Mouse (Mus musculus): ENCODE results near the gene Med12. TPM values are rescaled to one million over a fixed set of nuclear protein-coding genes. Genes with fewer than 3 reads are reported as not detected.

Gene Med12
- total and polyA plus RNA-seq, 2 experiments from 2014 or later: 12.8 to 47.2 TPM

GRCm38 (mm10) chrX:101273410-101273809 lies 420 bp upstream of the Med12 start:
- ATAC-seq (ENCODE audit: insufficient read depth, low read depth) (no peak), DNase-seq (ENCODE audit: low spot score) (no peak)
- Histone ChIP-seq H3K36me3 (replicated peaks; ENCODE audit: control insufficient read depth, insufficient read depth, low read length) (peaks cover 10% of the 10 kb centered on the region), H3K4me3 (ENCODE audit: low read depth, low read length) (peak overlapping the region; percentile 70), H3K4me1 (ENCODE audit: control insufficient read depth, insufficient read depth) (no peaks in the 10 kb centered on the region; the same call in 1 of the 2 replicates), H3K4me2 (ENCODE audit: low read depth, low read length) (peak overlapping the region; percentile 66), H3K27me3 (ENCODE audit: control insufficient read depth, insufficient read depth, low read length) (no peaks in the 10 kb centered on the region), H3K9ac (replicated peaks; ENCODE audit: low read depth, low read length) (peak overlapping the region; percentile 74; the same call in 1 of the 2 replicates), H3K9me3 (replicated peaks; ENCODE audit: control insufficient read depth, low read length) (no peaks in the 10 kb centered on the region), H3K27ac (ENCODE audit: low read depth) (peak overlapping the region; percentile 26; the same call in 1 of the 2 replicates)
- WGBS: 32% methylated on average over 6 of the region's 6 CpGs
- TF ChIP-seq EP300 (IDR thresholded peaks at IDR 0.05; ENCODE audit: low read depth): no peak
- no peak for TF ChIP-seq CTCF (IDR thresholded peaks at IDR 0.05; ENCODE audit: low read depth)

- Histone ChIP-seq H3K9me3 (replicated peaks; ENCODE audit: control insufficient read depth, low read length) (no peaks in the 10 kb centered on the region), H3K4me1 (ENCODE audit: control insufficient read depth, insufficient read depth) (no peaks in the 10 kb centered on the region), H3K9ac (replicated peaks; ENCODE audit: low read depth, low read length) (no peak overlapping the region), H3K4me2 (ENCODE audit: low read depth, low read length) (no peak overlapping the region), H3K27ac (ENCODE audit: low read depth) (no peak overlapping the region), H3K36me3 (replicated peaks; ENCODE audit: control insufficient read depth, insufficient read depth, low read length) (peaks cover 43% of the 10 kb centered on the region), H3K27me3 (ENCODE audit: control insufficient read depth, insufficient read depth, low read length) (no peaks in the 10 kb centered on the region), H3K4me3 (ENCODE audit: low read depth, low read length) (no peak overlapping the region)
- WGBS: 64% methylated on average over 6 of the region's 6 CpGs
- ATAC-seq (ENCODE audit: insufficient read depth, low read depth) (no peak), DNase-seq (ENCODE audit: low spot score) (no peak)
- no peak for TF ChIP-seq EP300 (IDR thresholded peaks at IDR 0.05; ENCODE audit: low read depth)
These were observed 9.0 kb downstream of the Med12 start for GRCm38 (mm10) chrX:101282813-101283212.

GRCm38 (mm10) chrX:101285534-101285933 lies 11.7 kb downstream of the Med12 start:
- ATAC-seq (ENCODE audit: insufficient read depth, low read depth) (peak; percentile 44; the same call in 1 of the 2 replicates), DNase-seq (ENCODE audit: low spot score) (peak; percentile 23)
- no peaks in the 10 kb centered on the region for H3K27me3 ChIP-seq (ENCODE audit: control insufficient read depth, insufficient read depth, low read length)
- H3K4me3 ChIP-seq (ENCODE audit: low read depth, low read length): no peak overlapping the region
- H3K9me3 ChIP-seq (replicated peaks; ENCODE audit: control insufficient read depth, low read length): no peaks in the 10 kb centered on the region
- no peak overlapping the region for H3K9ac ChIP-seq (replicated peaks; ENCODE audit: low read depth, low read length)
- no peaks in the 10 kb centered on the region for H3K4me1 ChIP-seq (ENCODE audit: control insufficient read depth, insufficient read depth)
- TF ChIP-seq EP300 (IDR thresholded peaks at IDR 0.05; ENCODE audit: low read depth) (no peak), CTCF (IDR thresholded peaks at IDR 0.05; ENCODE audit: low read depth) (peak; percentile 69)
- H3K4me2 ChIP-seq (ENCODE audit: low read depth, low read length): no peak overlapping the region
- H3K27ac ChIP-seq (ENCODE audit: low read depth): no peak overlapping the region
- H3K36me3 ChIP-seq (replicated peaks; ENCODE audit: control insufficient read depth, insufficient read depth, low read length): peaks cover 52% of the 10 kb centered on the region
- 21% methylated on average over 6 of the region's 6 CpGs for WGBS

GRCm38 (mm10) chrX:101285953-101286670 lies 12.3 kb downstream of the Med12 start:
- no peaks in the 10 kb centered on the region for H3K9me3 ChIP-seq (replicated peaks; ENCODE audit: control insufficient read depth, low read length)
- no peaks in the 10 kb centered on the region for H3K27me3 ChIP-seq (ENCODE audit: control insufficient read depth, insufficient read depth, low read length)
- H3K4me2 ChIP-seq (ENCODE audit: low read depth, low read length): no peak overlapping the region
- no peak overlapping the region for H3K9ac ChIP-seq (replicated peaks; ENCODE audit: low read depth, low read length)
- WGBS: 89% methylated on average over 13 of the region's 14 CpGs
- H3K4me3 ChIP-seq (ENCODE audit: low read depth, low read length): no peak overlapping the region
- no peak for TF ChIP-seq EP300 (IDR thresholded peaks at IDR 0.05; ENCODE audit: low read depth)
- no peak for TF ChIP-seq CTCF (IDR thresholded peaks at IDR 0.05; ENCODE audit: low read depth)
- DNase-seq (ENCODE audit: low spot score): no peak
- no peaks in the 10 kb centered on the region for H3K4me1 ChIP-seq (ENCODE audit: control insufficient read depth, insufficient read depth)
- peaks cover 50% of the 10 kb centered on the region for H3K36me3 ChIP-seq (replicated peaks; ENCODE audit: control insufficient read depth, insufficient read depth, low read length)
- no peak overlapping the region for H3K27ac ChIP-seq (ENCODE audit: low read depth)
- ATAC-seq (ENCODE audit: insufficient read depth, low read depth): no peak

- no peak for DNase-seq (ENCODE audit: low spot score)
- Histone ChIP-seq H3K4me1 (ENCODE audit: control insufficient read depth, insufficient read depth) (no peaks in the 10 kb centered on the region), H3K9ac (replicated peaks; ENCODE audit: low read depth, low read length) (no peak overlapping the region), H3K27me3 (ENCODE audit: control insufficient read depth, insufficient read depth, low read length) (no peaks in the 10 kb centered on the region), H3K36me3 (replicated peaks; ENCODE audit: control insufficient read depth, insufficient read depth, low read length) (peaks cover 56% of the 10 kb centered on the region), H3K4me2 (ENCODE audit: low read depth, low read length) (no peak overlapping the region), H3K9me3 (replicated peaks; ENCODE audit: control insufficient read depth, low read length) (no peaks in the 10 kb centered on the region), H3K4me3 (ENCODE audit: low read depth, low read length) (no peak overlapping the region), H3K27ac (ENCODE audit: low read depth) (no peak overlapping the region)
- TF ChIP-seq CTCF (IDR thresholded peaks at IDR 0.05; ENCODE audit: low read depth): no peak
- TF ChIP-seq EP300 (IDR thresholded peaks at IDR 0.05; ENCODE audit: low read depth): no peak
- ATAC-seq (ENCODE audit: insufficient read depth, low read depth): no peak
- WGBS: 56% methylated on average over 3 of the region's 3 CpGs
These were observed 13.7 kb downstream of the Med12 start for GRCm38 (mm10) chrX:101287543-101287942.

GRCm38 (mm10) chrX:101288432-101288831 lies 14.6 kb downstream of the Med12 start:
- DNase-seq (ENCODE audit: low spot score) (no peak), ATAC-seq (ENCODE audit: insufficient read depth, low read depth) (no peak)
- Histone ChIP-seq H3K36me3 (replicated peaks; ENCODE audit: control insufficient read depth, insufficient read depth, low read length) (peaks cover 56% of the 10 kb centered on the region), H3K4me1 (ENCODE audit: control insufficient read depth, insufficient read depth) (no peaks in the 10 kb centered on the region), H3K27ac (ENCODE audit: low read depth) (no peak overlapping the region), H3K4me3 (ENCODE audit: low read depth, low read length) (no peak overlapping the region), H3K9ac (replicated peaks; ENCODE audit: low read depth, low read length) (no peak overlapping the region), H3K27me3 (ENCODE audit: control insufficient read depth, insufficient read depth, low read length) (no peaks in the 10 kb centered on the region), H3K9me3 (replicated peaks; ENCODE audit: control insufficient read depth, low read length) (no peaks in the 10 kb centered on the region), H3K4me2 (ENCODE audit: low read depth, low read length) (no peak overlapping the region)
- TF ChIP-seq CTCF (IDR thresholded peaks at IDR 0.05; ENCODE audit: low read depth) (no peak), EP300 (IDR thresholded peaks at IDR 0.05; ENCODE audit: low read depth) (no peak)
- 91% methylated on average over 6 of the region's 6 CpGs for WGBS

All from heart, postnatal 0 days (tissue).